Mouse (Mus musculus): Measurements from ENCODE around the gene Ski.

The Ski gene

GRCm38 (mm10) chr4:155214188-155214587 is 8.2 kb downstream of the Ski start:
- no peak for DNase-seq (ENCODE audit: low spot score)

GRCm38 (mm10) chr4:155213752-155214054 is 8.7 kb downstream of the Ski start:
- DNase-seq (ENCODE audit: low spot score) = no peak

- DNase-seq (ENCODE audit: low spot score) = no peak
Measured at GRCm38 (mm10) chr4:155213052-155213751, 9.2 kb downstream of the Ski start.

- no peak for DNase-seq (ENCODE audit: low spot score)
Measured at GRCm38 (mm10) chr4:155209494-155209893, 12.9 kb downstream of the Ski start.

DNA sequence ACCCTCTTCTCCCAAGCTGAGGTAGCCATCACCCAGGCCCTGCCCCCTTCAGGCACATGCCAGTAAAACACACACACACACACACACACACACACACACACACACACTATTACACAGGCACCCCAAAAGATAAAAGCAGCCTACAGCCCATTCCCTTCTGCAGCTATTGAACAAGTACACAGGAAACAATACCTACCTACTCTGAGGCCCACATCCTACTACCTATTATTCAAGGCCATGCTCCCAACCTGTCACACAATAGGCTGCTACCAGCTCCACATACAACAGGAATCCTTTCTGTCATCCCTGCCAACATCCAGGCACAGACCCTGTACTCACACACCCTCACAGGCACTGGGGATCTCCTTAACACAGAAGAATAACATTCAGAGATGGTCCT is 13.3 kb downstream of the Ski start:
- no peak for DNase-seq (ENCODE audit: low spot score)

GRCm38 (mm10) chr4:155208613-155209012 is 13.8 kb downstream of the Ski start:
- no peak for DNase-seq (ENCODE audit: low spot score)

GRCm38 (mm10) chr4:155207841-155208240 is 14.6 kb downstream of the Ski start:
- no peak for DNase-seq (ENCODE audit: low spot score)

GRCm38 (mm10) chr4:155206498-155206897 is 15.9 kb downstream of the Ski start:
- no peak for DNase-seq (ENCODE audit: low spot score)

DNA sequence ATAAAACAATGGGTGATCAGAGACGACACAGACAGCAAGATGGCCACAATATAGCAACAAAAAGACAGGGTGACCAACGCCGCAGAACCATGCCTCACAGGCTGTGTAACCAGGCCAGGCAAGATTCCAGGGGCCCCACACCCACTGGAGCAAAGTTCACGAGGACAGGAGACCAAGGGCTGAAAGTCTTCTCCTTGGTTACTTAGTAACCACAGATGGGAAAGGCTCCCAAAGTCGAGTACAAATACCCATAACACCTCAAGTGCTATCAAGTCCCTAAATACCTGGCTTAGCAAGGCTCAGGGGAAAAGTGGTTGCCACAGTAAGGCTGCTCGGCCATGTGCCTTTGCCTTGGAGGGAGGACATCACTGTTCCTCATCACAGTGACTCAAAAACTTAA is 16.5 kb downstream of the Ski start:
- DNase-seq (ENCODE audit: low spot score) = no peak

- no peak for DNase-seq (ENCODE audit: low spot score)
Measured at GRCm38 (mm10) chr4:155201764-155202163, 20.6 kb downstream of the Ski start.

DNA sequence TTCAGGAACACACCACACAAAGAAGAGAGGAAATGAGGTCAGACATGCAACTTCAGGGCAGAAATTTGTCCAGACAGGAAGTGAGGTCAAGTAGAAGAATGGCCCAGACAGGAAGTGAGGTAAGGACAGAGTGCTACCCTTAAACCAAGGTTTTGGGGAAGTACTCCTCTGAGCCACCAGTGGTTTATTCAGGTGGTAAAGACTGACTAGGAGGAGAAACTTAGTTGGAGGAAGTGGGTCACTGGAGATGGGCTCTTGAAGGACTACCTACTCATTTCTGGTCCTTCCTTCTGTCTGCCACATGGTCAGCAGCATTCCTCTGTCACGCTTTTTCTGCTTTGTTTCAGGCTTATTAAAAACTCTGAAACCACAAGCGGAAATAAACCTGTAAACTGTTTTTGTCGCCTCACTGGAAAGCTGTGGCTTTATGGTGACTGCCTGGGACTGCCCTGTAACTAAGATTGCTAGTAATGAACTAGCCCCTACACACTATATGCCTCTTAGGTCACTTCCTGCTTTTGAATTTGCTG is 21.5 kb downstream of the Ski start:
- peak; percentile 40 for DNase-seq (ENCODE audit: low spot score)

GRCm38 (mm10) chr4:155197726-155198125 is 24.7 kb downstream of the Ski start:
- DNase-seq (ENCODE audit: low spot score) = no peak

DNA sequence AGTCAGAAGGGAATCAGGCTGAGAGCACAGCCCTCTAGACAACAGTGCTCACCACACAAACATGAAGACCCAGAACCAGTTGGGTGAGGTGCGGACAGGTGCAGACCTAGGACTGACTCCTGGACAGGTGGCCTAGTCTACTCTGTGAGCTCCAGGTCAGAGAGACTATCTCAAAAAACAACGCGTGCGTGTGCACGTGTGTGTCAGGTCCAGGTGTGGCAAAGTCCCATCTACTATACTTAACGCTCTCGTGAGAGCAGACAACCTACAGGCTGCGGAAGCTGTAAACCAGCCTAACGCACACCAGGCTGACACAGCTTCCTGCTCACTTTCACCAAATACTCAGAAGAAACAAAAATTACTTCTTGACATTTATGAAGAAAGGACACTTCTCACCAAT is 27.2 kb downstream of the Ski start:
- no peak for DNase-seq (ENCODE audit: low spot score)

DNA sequence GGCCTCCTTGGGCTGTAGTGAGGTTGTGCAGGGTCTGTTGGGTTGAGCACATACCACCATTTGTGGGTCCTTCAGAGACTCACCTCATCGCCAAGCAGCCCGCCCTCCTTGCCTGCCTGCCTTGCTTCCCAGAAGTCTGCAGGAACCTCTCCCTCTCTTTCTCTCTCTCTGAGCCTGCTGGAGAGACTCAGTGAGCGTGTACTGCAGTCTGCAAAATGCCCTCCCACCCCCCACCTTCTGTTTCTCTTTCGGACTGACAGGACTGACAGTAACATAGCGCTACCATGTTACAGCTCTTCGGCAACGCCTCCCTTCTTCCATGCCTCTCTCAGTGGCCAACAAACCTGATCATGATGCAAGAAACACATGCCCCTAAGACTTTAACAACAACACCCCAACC is 32.1 kb downstream of the Ski start:
- DNase-seq (ENCODE audit: low spot score) = no peak

- no peak for DNase-seq (ENCODE audit: low spot score)
Measured at GRCm38 (mm10) chr4:155189711-155190139, 32.7 kb downstream of the Ski start.

DNA sequence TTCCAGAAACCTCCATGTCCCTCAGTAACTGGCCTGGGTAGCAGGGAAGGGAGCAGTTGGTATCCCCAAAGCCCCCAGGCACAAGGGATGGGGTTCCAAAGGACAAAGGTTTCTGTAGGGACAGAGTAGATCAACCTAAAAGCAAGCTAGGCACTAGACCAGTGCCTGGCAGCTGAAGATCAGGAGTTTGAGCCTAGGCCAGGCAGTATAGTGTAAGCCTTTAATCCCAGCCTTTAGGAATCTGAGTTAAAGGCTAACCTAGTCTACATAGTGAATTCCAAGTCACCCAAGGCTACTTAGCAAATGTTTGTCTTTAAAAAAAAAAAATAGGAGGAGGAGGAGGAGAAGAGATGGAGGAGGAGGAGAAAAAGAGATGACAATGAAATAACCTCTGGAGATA is 33.6 kb downstream of the Ski start:
- no peak for DNase-seq (ENCODE audit: low spot score)

DNA sequence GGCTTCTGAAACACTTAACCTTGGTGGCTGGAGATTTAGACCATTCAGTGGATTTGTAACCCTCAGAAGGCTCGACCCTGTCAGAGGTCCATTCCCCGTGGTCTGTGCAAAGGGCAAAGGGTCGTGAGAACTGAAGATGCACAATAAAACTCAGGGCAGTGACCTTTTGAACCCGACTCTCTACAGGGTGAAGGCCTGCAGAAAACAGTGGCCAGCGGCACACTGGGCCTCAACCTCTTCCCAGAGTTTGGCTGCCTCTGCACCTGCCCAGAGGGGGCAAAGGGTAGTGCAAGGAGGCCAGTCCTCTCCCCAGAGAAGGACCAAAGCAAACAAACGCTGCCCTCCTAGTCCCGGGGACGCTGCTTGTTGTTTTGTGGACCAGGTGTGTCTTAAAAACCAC is 34.1 kb downstream of the Ski start:
- no peak for DNase-seq (ENCODE audit: low spot score)

GRCm38 (mm10) chr4:155187192-155187674 is 35.2 kb downstream of the Ski start:
- no peak for DNase-seq (ENCODE audit: low spot score)

DNA sequence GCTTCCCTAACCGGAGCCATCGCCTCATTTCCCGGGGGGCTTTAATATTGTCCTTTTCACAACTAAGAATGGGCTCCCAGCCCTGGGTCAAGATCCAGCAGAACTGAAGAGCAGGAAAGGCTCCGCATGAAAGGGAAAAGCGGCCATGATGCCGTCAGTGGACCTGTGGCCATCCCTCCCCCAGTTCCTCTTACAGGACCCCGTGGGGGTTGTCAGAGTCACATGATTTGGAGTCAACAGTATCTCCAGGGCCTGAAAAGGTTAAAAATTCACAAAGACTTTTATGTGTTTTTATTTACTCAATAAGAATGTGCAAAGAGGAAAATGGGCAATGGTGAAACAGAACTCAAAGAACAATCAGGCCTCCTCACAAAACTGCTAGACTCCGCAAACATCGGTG is 36.5 kb downstream of the Ski start:
- no peak for DNase-seq (ENCODE audit: low spot score)

GRCm38 (mm10) chr4:155184248-155185070 is 37.9 kb downstream of the Ski start:
- no peak for DNase-seq (ENCODE audit: low spot score)

DNA sequence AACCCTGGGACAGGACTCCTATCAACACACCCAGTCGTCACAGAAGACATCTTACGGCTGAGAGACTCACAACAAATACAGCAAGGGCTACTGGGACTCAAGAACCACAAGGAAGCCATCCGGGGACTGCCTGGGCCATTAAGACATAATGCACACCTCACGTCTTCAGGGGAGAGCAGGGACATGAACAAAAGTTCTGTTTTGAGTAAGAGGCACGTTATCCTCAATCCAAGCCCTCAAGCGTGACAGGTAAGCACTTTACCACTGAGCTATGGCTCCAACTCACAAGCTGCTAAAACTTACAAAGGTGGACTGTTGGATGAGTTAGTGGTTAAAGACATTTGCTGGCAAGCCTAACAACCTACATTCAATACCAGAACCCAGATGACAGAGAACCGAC is 39.2 kb downstream of the Ski start:
- DNase-seq (ENCODE audit: low spot score) = no peak

GRCm38 (mm10) chr4:155178981-155179512 is 43.3 kb downstream of the Ski start:
- DNase-seq (ENCODE audit: low spot score) = no peak

DNA sequence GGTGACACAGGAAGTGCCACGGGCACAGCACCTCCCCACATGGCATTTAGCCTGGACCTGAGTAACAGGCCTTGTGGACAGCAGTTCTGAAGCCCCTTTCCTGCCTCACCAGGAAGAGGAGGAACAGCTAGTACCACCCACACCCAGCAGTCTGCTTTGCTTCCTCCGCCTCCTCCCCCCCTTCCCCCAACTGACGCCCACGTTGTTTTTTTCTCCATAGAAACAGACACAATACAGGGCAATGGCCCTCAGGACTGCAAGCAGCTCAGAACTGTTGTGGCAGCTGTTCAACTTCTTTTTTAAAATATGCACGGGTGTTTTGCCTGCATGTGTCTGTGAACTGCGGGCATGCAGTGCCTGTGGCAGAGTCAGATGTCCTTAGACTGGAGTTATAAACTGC is 44.1 kb downstream of the Ski start:
- DNase-seq (ENCODE audit: low spot score) = peak; percentile 37
